In genomic region chr12:80041012-80041411, GRCm38 (mm10) we compare ENCODE assay signal across 25 mouse cellular contexts.
DNase-seq lines count a peak whose midpoint lies in the region; ATAC-seq lines count a peak whose summit lies in the region.
"Had no signal": no experiment of that assay in that cellular context is flagged by ENCODE, and none has a peak within 500 bp of the region (broad histone marks: within the 10 kb centered on the region; RNA-seq: fewer than 3 reads in every experiment).

No protein-coding gene starts in this region.

- no peak overlapping the region for H3K4me2 ChIP-seq in intestine, embryonic 16.5 days (ENCODE audit: low read depth, low read length)
- no peak overlapping the region for H3K4me2 ChIP-seq in intestine, embryonic 15.5 days (replicated peaks)
- H3K4me2 ChIP-seq: embryonic facial prominence, embryonic 12.5 days; embryonic facial prominence, embryonic 15.5 days; forebrain, embryonic 12.5 days; forebrain, embryonic 15.5 days; heart, embryonic 13.5 days; hindbrain, embryonic 12.5 days; hindbrain, embryonic 15.5 days had no signal

- H3K9me3 ChIP-seq in intestine, embryonic 16.5 days (ENCODE audit: control insufficient read depth, low read length): no peaks in the 10 kb centered on the region
- H3K9me3 ChIP-seq in intestine, embryonic 15.5 days: no peaks in the 10 kb centered on the region
- H3K9me3 ChIP-seq in limb, embryonic 10.5 days (replicated peaks): no peaks in the 10 kb centered on the region
- H3K9me3 ChIP-seq: embryonic facial prominence, embryonic 12.5 days; embryonic facial prominence, embryonic 15.5 days; forebrain, embryonic 12.5 days; forebrain, embryonic 15.5 days; G1E; heart, embryonic 10.5 days; heart, embryonic 13.5 days; hindbrain, embryonic 12.5 days; hindbrain, embryonic 15.5 days had no signal

- H3K27ac ChIP-seq in intestine, embryonic 16.5 days (ENCODE audit: low read length): peak overlapping the region; percentile 50
- H3K27ac ChIP-seq in intestine, embryonic 15.5 days: no peak overlapping the region
- peak overlapping the region; percentile 14; the same call in 1 of the 2 replicates for H3K27ac ChIP-seq in limb, embryonic 10.5 days
- H3K27ac ChIP-seq: embryonic facial prominence, embryonic 12.5 days; embryonic facial prominence, embryonic 15.5 days; forebrain, embryonic 12.5 days; forebrain, embryonic 15.5 days; heart, adult 2 months; heart, embryonic 13.5 days; hindbrain, embryonic 12.5 days; hindbrain, embryonic 15.5 days had no signal

- DNase-seq in gastrocnemius, adult 18-20 months (ENCODE audit: low spot score): peak; percentile 37
- DNase-seq in gastrocnemius, postnatal 10 days: no peak
- no peak for DNase-seq in limb, embryonic 10.5 days (ENCODE audit: low spot score)
- no peak for DNase-seq in heart, postnatal 36 days
- DNase-seq: adrenal gland, postnatal 10 days; cerebellum, adult 11 months; cerebellum, adult 2 months; cerebellum, adult 9-11 months; cerebellum, postnatal 25 days; heart, adult 2 months; heart, postnatal 14 days; kidney, adult 2 months had no signal

- H3K36me3 ChIP-seq in intestine, embryonic 16.5 days (ENCODE audit: control insufficient read depth, insufficient read depth, low read length): no peaks in the 10 kb centered on the region
- no peaks in the 10 kb centered on the region for H3K36me3 ChIP-seq in intestine, embryonic 15.5 days
- H3K36me3 ChIP-seq in limb, embryonic 10.5 days: no peaks in the 10 kb centered on the region
- H3K36me3 ChIP-seq: embryonic facial prominence, embryonic 12.5 days; embryonic facial prominence, embryonic 15.5 days; forebrain, embryonic 12.5 days; forebrain, embryonic 15.5 days; G1E; heart, embryonic 10.5 days; heart, embryonic 13.5 days; hindbrain, embryonic 12.5 days; hindbrain, embryonic 15.5 days had no signal

- H3K4me3 ChIP-seq in intestine, embryonic 16.5 days (ENCODE audit: low read length): no peak overlapping the region
- no peak overlapping the region for H3K4me3 ChIP-seq in intestine, embryonic 15.5 days (replicated peaks)
- H3K4me3 ChIP-seq in limb, embryonic 10.5 days: no peak overlapping the region
- H3K4me3 ChIP-seq: embryonic facial prominence, embryonic 12.5 days; embryonic facial prominence, embryonic 15.5 days; forebrain, embryonic 12.5 days; forebrain, embryonic 15.5 days; heart, adult 2 months; heart, embryonic 10.5 days; heart, embryonic 13.5 days; hindbrain, embryonic 12.5 days; hindbrain, embryonic 15.5 days had no signal

- peak; percentile 16 for ATAC-seq in intestine, embryonic 16.5 days
- no peak for ATAC-seq in intestine, embryonic 15.5 days
- ATAC-seq: forebrain, embryonic 15.5 days; Patski had no signal

- intact Hi-C loops in heart, postnatal 36 days (cut with DNase I): no loop called here

- no peak overlapping the region for H3K9ac ChIP-seq in intestine, embryonic 16.5 days (ENCODE audit: low read depth, low read length)
- no peak overlapping the region for H3K9ac ChIP-seq in intestine, embryonic 15.5 days
- H3K9ac ChIP-seq: embryonic facial prominence, embryonic 12.5 days; embryonic facial prominence, embryonic 15.5 days; forebrain, embryonic 12.5 days; forebrain, embryonic 15.5 days; heart, embryonic 13.5 days; hindbrain, embryonic 12.5 days; hindbrain, embryonic 15.5 days had no signal

- H3K27me3 ChIP-seq in intestine, embryonic 16.5 days (replicated peaks; ENCODE audit: control insufficient read depth, insufficient read depth, low read length): no peaks in the 10 kb centered on the region
- H3K27me3 ChIP-seq in intestine, embryonic 15.5 days (replicated peaks): no peaks in the 10 kb centered on the region
- H3K27me3 ChIP-seq in limb, embryonic 10.5 days (ENCODE audit: low read depth, poor library complexity, severe bottlenecking): no peaks in the 10 kb centered on the region
- H3K27me3 ChIP-seq: CH12.LX; embryonic facial prominence, embryonic 12.5 days; embryonic facial prominence, embryonic 15.5 days; forebrain, embryonic 15.5 days; heart, embryonic 13.5 days; hindbrain, embryonic 12.5 days; hindbrain, embryonic 15.5 days; Patski had no signal

- peaks cover 9% of the 10 kb centered on the region; the same call in 1 of the 2 replicates for H3K4me1 ChIP-seq in intestine, embryonic 16.5 days (ENCODE audit: control insufficient read depth, insufficient read depth, low read length)
- H3K4me1 ChIP-seq in intestine, embryonic 15.5 days (replicated peaks): peaks cover 5% of the 10 kb centered on the region; the same call in 1 of the 2 replicates
- peaks cover 20% of the 10 kb centered on the region for H3K4me1 ChIP-seq in limb, embryonic 10.5 days
- H3K4me1 ChIP-seq: embryonic facial prominence, embryonic 12.5 days; forebrain, embryonic 15.5 days; hindbrain, embryonic 12.5 days; hindbrain, embryonic 15.5 days had no signal

- 77% methylated on average over 6 of the region's 6 CpGs for WGBS in intestine, embryonic 16.5 days
- WGBS in intestine, embryonic 15.5 days: 86% methylated on average over 6 of the region's 6 CpGs
- WGBS in limb, embryonic 10.5 days: 84% methylated on average over 6 of the region's 6 CpGs
